Mouse (Mus musculus): ENCODE data around the gene Meiob. TPM values are rescaled to one million over a fixed set of nuclear protein-coding genes. Genes with fewer than 3 reads are reported as not detected.

The Meiob gene
- polyA plus RNA-seq, 1 experiment from 2014 or later = not detected

- H3K36me3 ChIP-seq (replicated peaks) = peaks cover 10% of the 10 kb centered on the region; the same call in 1 of the 2 replicates
- no peaks in the 10 kb centered on the region for H3K27me3 ChIP-seq (replicated peaks)
- ATAC-seq (replicated peaks) = no peak
- 49% methylated on average over 7 of the region's 7 CpGs for WGBS
- H3K4me2 ChIP-seq = no peak overlapping the region
- no peak overlapping the region for H3K4me3 ChIP-seq
- H3K27ac ChIP-seq = no peak overlapping the region
- peaks cover 12% of the 10 kb centered on the region for H3K4me1 ChIP-seq
- no peak overlapping the region for H3K9ac ChIP-seq
- H3K9me3 ChIP-seq = no peaks in the 10 kb centered on the region
Observed at GRCm38 (mm10) chr17:24881738-24882440, 77.8 kb downstream of the Meiob start.

- Histone ChIP-seq H3K4me3 (no peak overlapping the region), H3K4me1 (peaks cover 31% of the 10 kb centered on the region), H3K27ac (no peak overlapping the region), H3K4me2 (no peak overlapping the region), H3K27me3 (replicated peaks) (no peaks in the 10 kb centered on the region), H3K9ac (no peak overlapping the region), H3K9me3 (no peaks in the 10 kb centered on the region), H3K36me3 (replicated peaks) (peaks cover 10% of the 10 kb centered on the region; the same call in 1 of the 2 replicates)
- ATAC-seq (replicated peaks) = no peak
- WGBS = 83% methylated on average over 6 of the region's 6 CpGs
Observed at GRCm38 (mm10) chr17:24884391-24884790, 80.3 kb downstream of the Meiob start.

GRCm38 (mm10) chr17:24885356-24886133, 81.5 kb downstream of the Meiob start:
- H3K4me2 ChIP-seq = peak overlapping the region; percentile 91
- peaks cover 31% of the 10 kb centered on the region for H3K4me1 ChIP-seq
- no peaks in the 10 kb centered on the region for H3K27me3 ChIP-seq (replicated peaks)
- WGBS = 22% methylated on average over 22 of the region's 22 CpGs
- peak overlapping the region; percentile 81 for H3K4me3 ChIP-seq
- H3K9ac ChIP-seq = peak overlapping the region; percentile 57
- no peak for ATAC-seq (replicated peaks)
- peaks cover 14% of the 10 kb centered on the region for H3K36me3 ChIP-seq (replicated peaks)
- H3K27ac ChIP-seq = peak overlapping the region; percentile 31; the same call in 1 of the 2 replicates
- H3K9me3 ChIP-seq = no peaks in the 10 kb centered on the region

- H3K9me3 ChIP-seq = no peaks in the 10 kb centered on the region
- peak within 1 kb of the TSS; percentile 81 for H3K4me3 ChIP-seq
- no peaks in the 10 kb centered on the region for H3K27me3 ChIP-seq (replicated peaks)
- H3K4me2 ChIP-seq = peak within 1 kb of the TSS; percentile 91
- peak within 1 kb of the TSS; percentile 71 for H3K9ac ChIP-seq
- peaks cover 21% of the 10 kb centered on the region for H3K36me3 ChIP-seq (replicated peaks)
- WGBS = under 1% methylated on average over 69 of the region's 69 CpGs
- peaks cover 31% of the 10 kb centered on the region for H3K4me1 ChIP-seq
- peak; percentile 97 for ATAC-seq (replicated peaks)
- peak within 1 kb of the TSS; percentile 82 for H3K27ac ChIP-seq
Observed at GRCm38 (mm10) chr17:24886134-24886931, 82.2 kb downstream of the Meiob start, which contains the start of the genes Nubp2 and Spsb3. Gene Nubp2, minus strand, starts transcription at chr17:24886349. Gene Spsb3, plus strand, starts transcription at chr17:24886643.

- Histone ChIP-seq H3K4me3 (peak overlapping the region; percentile 81), H3K9ac (peak overlapping the region; percentile 71), H3K4me2 (peak overlapping the region; percentile 90), H3K27ac (peak overlapping the region; percentile 82), H3K4me1 (peaks cover 31% of the 10 kb centered on the region), H3K27me3 (replicated peaks) (no peaks in the 10 kb centered on the region), H3K9me3 (no peaks in the 10 kb centered on the region), H3K36me3 (replicated peaks) (peaks cover 24% of the 10 kb centered on the region)
- 1% methylated on average over 18 of the region's 18 CpGs for WGBS
- ATAC-seq (replicated peaks) = peak; percentile 53
Observed at GRCm38 (mm10) chr17:24886932-24887271, 82.8 kb downstream of the Meiob start.

- Histone ChIP-seq H3K4me3 (peak overlapping the region; percentile 81), H3K27me3 (replicated peaks) (no peaks in the 10 kb centered on the region), H3K27ac (peak overlapping the region; percentile 82), H3K9me3 (no peaks in the 10 kb centered on the region), H3K4me2 (peak overlapping the region; percentile 90), H3K9ac (peak overlapping the region; percentile 71), H3K4me1 (peaks cover 31% of the 10 kb centered on the region), H3K36me3 (replicated peaks) (peaks cover 24% of the 10 kb centered on the region)
- ATAC-seq (replicated peaks) = no peak
- 68% methylated on average over 18 of the region's 18 CpGs for WGBS
Observed at GRCm38 (mm10) chr17:24887291-24888080, 83.4 kb downstream of the Meiob start.

- Histone ChIP-seq H3K27me3 (replicated peaks) (no peaks in the 10 kb centered on the region), H3K9ac (no peak overlapping the region), H3K4me3 (no peak overlapping the region), H3K27ac (no peak overlapping the region), H3K4me1 (peaks cover 42% of the 10 kb centered on the region), H3K9me3 (no peaks in the 10 kb centered on the region), H3K4me2 (no peak overlapping the region), H3K36me3 (replicated peaks) (peaks cover 25% of the 10 kb centered on the region)
- ATAC-seq (replicated peaks) = no peak
- WGBS = 88% methylated on average over 3 of the region's 3 CpGs
Observed at GRCm38 (mm10) chr17:24888862-24889261, 84.8 kb downstream of the Meiob start.

Other genes with a start within 250 kb of the Meiob start
- gene Tsc2, start 171.7 kb upstream of the Meiob start, polyA plus RNA-seq (2015; fragmentation: Nextera tagmentation; extraction: Ambion mirVana) = 83.8 and 89.6 TPM in 2 replicates
- gene Nthl1, start 171.6 kb upstream of the Meiob start, polyA plus RNA-seq (2015; fragmentation: Nextera tagmentation; extraction: Ambion mirVana) = 10.0 and 11.0 TPM in 2 replicates
- gene Slc9a3r2, start 154.0 kb upstream of the Meiob start, polyA plus RNA-seq (2015; fragmentation: Nextera tagmentation; extraction: Ambion mirVana) = 45.3 and 52.6 TPM in 2 replicates
- gene Npw, start 145.8 kb upstream of the Meiob start, polyA plus RNA-seq (2015; fragmentation: Nextera tagmentation; extraction: Ambion mirVana) = 0.38 and 0.66 TPM in 2 replicates
- gene Zfp598, start 134.6 kb upstream of the Meiob start, polyA plus RNA-seq (2015; fragmentation: Nextera tagmentation; extraction: Ambion mirVana) = 21.9 and 22.9 TPM in 2 replicates
- 240 and 255 TPM in 2 replicates for gene Syngr3, start 114.3 kb upstream of the Meiob start, polyA plus RNA-seq (2015; fragmentation: Nextera tagmentation; extraction: Ambion mirVana)
- gene Gfer, start 108.1 kb upstream of the Meiob start, polyA plus RNA-seq (2015; fragmentation: Nextera tagmentation; extraction: Ambion mirVana) = 36.2 and 39.2 TPM in 2 replicates
- gene Noxo1, start 108.1 kb upstream of the Meiob start, polyA plus RNA-seq (2015; fragmentation: Nextera tagmentation; extraction: Ambion mirVana) = 2.1 and 2.5 TPM in 2 replicates
- gene Tbl3, start 96.6 kb upstream of the Meiob start, polyA plus RNA-seq (2015; fragmentation: Nextera tagmentation; extraction: Ambion mirVana) = 71.4 and 72.1 TPM in 2 replicates
- not detected in 2 replicates for gene Rnf151, start 86.2 kb upstream of the Meiob start, polyA plus RNA-seq (2015; fragmentation: Nextera tagmentation; extraction: Ambion mirVana)
- 706 and 744 TPM in 2 replicates for gene Rps2, start 86.2 kb upstream of the Meiob start, polyA plus RNA-seq (2015; fragmentation: Nextera tagmentation; extraction: Ambion mirVana)
- gene Ndufb10, start 79.8 kb upstream of the Meiob start, polyA plus RNA-seq (2015; fragmentation: Nextera tagmentation; extraction: Ambion mirVana) = 270 and 281 TPM in 2 replicates
- gene Rpl3l, start 76.5 kb upstream of the Meiob start, polyA plus RNA-seq (2015; fragmentation: Nextera tagmentation; extraction: Ambion mirVana) = not detected in 2 replicates
- 16.5 and 19.8 TPM in 2 replicates for gene Msrb1, start 67.6 kb upstream of the Meiob start, polyA plus RNA-seq (2015; fragmentation: Nextera tagmentation; extraction: Ambion mirVana)
- 0.25 TPM in 1 of 2 replicates, not detected in the other for gene Hs3st6, start 51.3 kb upstream of the Meiob start, polyA plus RNA-seq (2015; fragmentation: Nextera tagmentation; extraction: Ambion mirVana)
- gene Hagh, start 35.9 kb downstream of the Meiob start, polyA plus RNA-seq (2015; fragmentation: Nextera tagmentation; extraction: Ambion mirVana) = 61.5 and 66.8 TPM in 2 replicates
- 19.1 TPM in 2 replicates for gene Fahd1, start 46.1 kb downstream of the Meiob start, polyA plus RNA-seq (2015; fragmentation: Nextera tagmentation; extraction: Ambion mirVana)
- gene Igfals, start 61.7 kb downstream of the Meiob start, polyA plus RNA-seq (2015; fragmentation: Nextera tagmentation; extraction: Ambion mirVana) = 0.10 TPM in 1 of 2 replicates, not detected in the other
- gene Nubp2, start 82.1 kb downstream of the Meiob start, polyA plus RNA-seq (2015; fragmentation: Nextera tagmentation; extraction: Ambion mirVana) = 61.2 and 65.7 TPM in 2 replicates
- 94.1 and 97.2 TPM in 2 replicates for gene Spsb3, start 82.4 kb downstream of the Meiob start, polyA plus RNA-seq (2015; fragmentation: Nextera tagmentation; extraction: Ambion mirVana)
- 31.5 and 33.4 TPM in 2 replicates for gene Eme2, start 90.8 kb downstream of the Meiob start, polyA plus RNA-seq (2015; fragmentation: Nextera tagmentation; extraction: Ambion mirVana)
- gene Mrps34, start 90.8 kb downstream of the Meiob start, polyA plus RNA-seq (2015; fragmentation: Nextera tagmentation; extraction: Ambion mirVana) = 73.1 and 78.9 TPM in 2 replicates
- gene Nme3, start 92.2 kb downstream of the Meiob start, polyA plus RNA-seq (2015; fragmentation: Nextera tagmentation; extraction: Ambion mirVana) = 79.7 and 82.3 TPM in 2 replicates
- gene Mapk8ip3, start 132.7 kb downstream of the Meiob start, polyA plus RNA-seq (2015; fragmentation: Nextera tagmentation; extraction: Ambion mirVana) = 99.5 and 112 TPM in 2 replicates
- 102 and 103 TPM in 2 replicates for gene Jpt2, start 156.4 kb downstream of the Meiob start, polyA plus RNA-seq (2015; fragmentation: Nextera tagmentation; extraction: Ambion mirVana)
- 6.3 and 7.1 TPM in 2 replicates for gene Cramp1l, start 211.5 kb downstream of the Meiob start, polyA plus RNA-seq (2015; fragmentation: Nextera tagmentation; extraction: Ambion mirVana)
- 20.0 and 22.5 TPM in 2 replicates for gene Ift140, start 211.8 kb downstream of the Meiob start, polyA plus RNA-seq (2015; fragmentation: Nextera tagmentation; extraction: Ambion mirVana)